Mouse (Mus musculus): ENCODE measurements at regions not wholly inside any gene's neighbourhood (a gene's known extent, or its start where the extent isn't known, plus 50 kb on each side); places are given as distances from the start of the nearest gene placed in this dataset.

- Histone ChIP-seq H3K4me1 (ENCODE audit: control insufficient read depth) (no peaks in the 10 kb centered on the region), H3K27me3 (ENCODE audit: control insufficient read depth) (no peaks in the 10 kb centered on the region), H3K4me3 (replicated peaks) (no peak overlapping the region), H3K36me3 (ENCODE audit: control insufficient read depth) (no peaks in the 10 kb centered on the region), H3K9me3 (ENCODE audit: control insufficient read depth, low read length) (no peaks in the 10 kb centered on the region)
- TF ChIP-seq GATA1 (IDR thresholded peaks at IDR 0.05; ENCODE audit: low read length): no peak
- TF ChIP-seq TAL1 (IDR thresholded peaks at IDR 0.05; ENCODE audit: low read length): no peak
These were observed 76.9 kb upstream of the Map1b start for GRCm38 (mm10) chr13:99593243-99593635.

- no peaks in the 10 kb centered on the region for H3K27me3 ChIP-seq (ENCODE audit: control insufficient read depth)
- H3K4me3 ChIP-seq (replicated peaks): no peak overlapping the region
- no peaks in the 10 kb centered on the region for H3K4me1 ChIP-seq (ENCODE audit: control insufficient read depth)
- no peaks in the 10 kb centered on the region for H3K9me3 ChIP-seq (ENCODE audit: control insufficient read depth, low read length)
- H3K36me3 ChIP-seq (ENCODE audit: control insufficient read depth): no peaks in the 10 kb centered on the region
- no peak for TF ChIP-seq TAL1 (IDR thresholded peaks at IDR 0.05; ENCODE audit: low read length)
- TF ChIP-seq GATA1 (IDR thresholded peaks at IDR 0.05; ENCODE audit: low read length): no peak
These were observed 76.4 kb upstream of the Map1b start for GRCm38 (mm10) chr13:99592596-99593242.

- H3K4me1 ChIP-seq (ENCODE audit: control insufficient read depth): no peaks in the 10 kb centered on the region
- no peaks in the 10 kb centered on the region for H3K27me3 ChIP-seq (ENCODE audit: control insufficient read depth)
- no peak overlapping the region for H3K4me3 ChIP-seq (replicated peaks)
- TF ChIP-seq TAL1 (IDR thresholded peaks at IDR 0.05; ENCODE audit: low read length): no peak
- TF ChIP-seq GATA1 (IDR thresholded peaks at IDR 0.05; ENCODE audit: low read length): no peak
- H3K36me3 ChIP-seq (ENCODE audit: control insufficient read depth): no peaks in the 10 kb centered on the region
- no peaks in the 10 kb centered on the region for H3K9me3 ChIP-seq (ENCODE audit: control insufficient read depth, low read length)
These were observed 72.3 kb upstream of the Map1b start for GRCm38 (mm10) chr13:99588646-99589045.

GRCm38 (mm10) chr13:99583841-99584240 lies 67.5 kb upstream of the Map1b start:
- no peaks in the 10 kb centered on the region for H3K27me3 ChIP-seq (ENCODE audit: control insufficient read depth)
- H3K36me3 ChIP-seq (ENCODE audit: control insufficient read depth): no peaks in the 10 kb centered on the region
- no peaks in the 10 kb centered on the region for H3K4me1 ChIP-seq (ENCODE audit: control insufficient read depth)
- H3K4me3 ChIP-seq (replicated peaks): no peak overlapping the region
- no peaks in the 10 kb centered on the region; the same call in 1 of the 2 replicates for H3K9me3 ChIP-seq (ENCODE audit: control insufficient read depth, low read length)
- TF ChIP-seq TAL1 (IDR thresholded peaks at IDR 0.05; ENCODE audit: low read length): no peak
- no peak for TF ChIP-seq GATA1 (IDR thresholded peaks at IDR 0.05; ENCODE audit: low read length)

- Histone ChIP-seq H3K36me3 (ENCODE audit: control insufficient read depth) (no peaks in the 10 kb centered on the region), H3K4me3 (replicated peaks) (no peak overlapping the region), H3K27me3 (ENCODE audit: control insufficient read depth) (no peaks in the 10 kb centered on the region), H3K9me3 (ENCODE audit: control insufficient read depth, low read length) (peaks cover 3% of the 10 kb centered on the region), H3K4me1 (ENCODE audit: control insufficient read depth) (no peaks in the 10 kb centered on the region)
- TF ChIP-seq GATA1 (IDR thresholded peaks at IDR 0.05; ENCODE audit: low read length) (no peak), TAL1 (IDR thresholded peaks at IDR 0.05; ENCODE audit: low read length) (no peak)
These were observed 64.0 kb upstream of the Map1b start for GRCm38 (mm10) chr13:99580296-99580695.

- TF ChIP-seq GATA1 (IDR thresholded peaks at IDR 0.05; ENCODE audit: low read length): no peak
- TF ChIP-seq TAL1 (IDR thresholded peaks at IDR 0.05; ENCODE audit: low read length): no peak
- no peak overlapping the region for H3K4me3 ChIP-seq (replicated peaks)
- no peaks in the 10 kb centered on the region for H3K4me1 ChIP-seq (ENCODE audit: control insufficient read depth)
- peaks cover 3% of the 10 kb centered on the region for H3K9me3 ChIP-seq (ENCODE audit: control insufficient read depth, low read length)
- no peaks in the 10 kb centered on the region for H3K36me3 ChIP-seq (ENCODE audit: control insufficient read depth)
- H3K27me3 ChIP-seq (ENCODE audit: control insufficient read depth): no peaks in the 10 kb centered on the region
These were observed 63.3 kb upstream of the Map1b start for GRCm38 (mm10) chr13:99579596-99580175.

- peaks cover 5% of the 10 kb centered on the region for H3K9me3 ChIP-seq (ENCODE audit: control insufficient read depth, low read length)
- H3K4me1 ChIP-seq (ENCODE audit: control insufficient read depth): no peaks in the 10 kb centered on the region
- no peaks in the 10 kb centered on the region for H3K27me3 ChIP-seq (ENCODE audit: control insufficient read depth)
- H3K36me3 ChIP-seq (ENCODE audit: control insufficient read depth): no peaks in the 10 kb centered on the region
- no peak for TF ChIP-seq TAL1 (IDR thresholded peaks at IDR 0.05; ENCODE audit: low read length)
- no peak for TF ChIP-seq GATA1 (IDR thresholded peaks at IDR 0.05; ENCODE audit: low read length)
- H3K4me3 ChIP-seq (replicated peaks): no peak overlapping the region
These were observed 61.3 kb upstream of the Map1b start for GRCm38 (mm10) chr13:99577686-99578085.

- H3K4me1 ChIP-seq (ENCODE audit: control insufficient read depth): no peaks in the 10 kb centered on the region
- TF ChIP-seq GATA1 (IDR thresholded peaks at IDR 0.05; ENCODE audit: low read length) (no peak), TAL1 (IDR thresholded peaks at IDR 0.05; ENCODE audit: low read length) (no peak)
- no peaks in the 10 kb centered on the region for H3K36me3 ChIP-seq (ENCODE audit: control insufficient read depth)
- no peaks in the 10 kb centered on the region for H3K27me3 ChIP-seq (ENCODE audit: control insufficient read depth)
- H3K4me3 ChIP-seq (replicated peaks): no peak overlapping the region
- peaks cover 2% of the 10 kb centered on the region; the same call in 1 of the 2 replicates for H3K9me3 ChIP-seq (ENCODE audit: control insufficient read depth, low read length)
These were observed 56.7 kb upstream of the Map1b start for GRCm38 (mm10) chr13:99573021-99573420.

- Histone ChIP-seq H3K36me3 (ENCODE audit: control insufficient read depth) (no peaks in the 10 kb centered on the region), H3K9me3 (ENCODE audit: control insufficient read depth, low read length) (peaks cover 2% of the 10 kb centered on the region; the same call in 1 of the 2 replicates), H3K27me3 (ENCODE audit: control insufficient read depth) (no peaks in the 10 kb centered on the region), H3K4me1 (ENCODE audit: control insufficient read depth) (no peaks in the 10 kb centered on the region), H3K4me3 (replicated peaks) (no peak overlapping the region)
- TF ChIP-seq GATA1 (IDR thresholded peaks at IDR 0.05; ENCODE audit: low read length) (no peak), TAL1 (IDR thresholded peaks at IDR 0.05; ENCODE audit: low read length) (no peak)
These were observed 56.0 kb upstream of the Map1b start for GRCm38 (mm10) chr13:99572381-99572780.
